Mouse (Mus musculus) embryonic facial prominence, embryonic 11.5 days (tissue): ENCODE data around the gene Mospd3. TPM values are rescaled to one million over a fixed set of nuclear protein-coding genes. Genes with fewer than 3 reads are reported as not detected.

ENCODE experiments used
- ATAC-seq: fragments of 200-750 bp; cut with Nextera tagmentation; replicated peaks from 2 replicates; pipeline ENCODE4 v1.8.0; 2017; ENCODE audit warnings: low read depth; ENCODE audit not compliant: insufficient number of reproducible peaks, low FRiP score, low TSS enrichment
- DNase-seq: peaks from one replicate; pipeline ENCODE4 v3.0.0-alpha.2; 2015; ENCODE audit warnings: low spot score
- H3K27ac ChIP-seq: fragments of 300-500 bp; sonication (generic); replicated peaks from 2 replicates; pipeline ENCODE4 v1.5.1; 2014; ENCODE audit warnings: mild to moderate bottlenecking, low read depth, low read length, control low read depth
- H3K27me3 ChIP-seq: fragments of 300-500 bp; sonication (generic); 2 replicates; pipeline ENCODE4 v1.6.1; 2014; ENCODE audit warnings: mild to moderate bottlenecking, low read length, moderate library complexity, mixed read lengths; ENCODE audit not compliant: control insufficient read depth, insufficient read depth
- H3K36me3 ChIP-seq: fragments of 300-500 bp; sonication (generic); replicated peaks from 2 replicates; pipeline ENCODE4 v1.6.1; 2014; ENCODE audit warnings: low read depth, mild to moderate bottlenecking, low read length, moderate library complexity, mixed read lengths; ENCODE audit not compliant: control insufficient read depth, insufficient read depth
- H3K4me1 ChIP-seq: fragments of 300-500 bp; sonication (generic); 2 replicates; pipeline ENCODE4 v1.6.1; 2014; ENCODE audit warnings: low read length, mixed read lengths; ENCODE audit not compliant: control insufficient read depth, insufficient read depth
- H3K4me2 ChIP-seq: fragments of 300-500 bp; sonication (generic); 2 replicates; pipeline ENCODE4 v1.6.1; 2014; ENCODE audit warnings: low read depth, mild to moderate bottlenecking, control low read depth, low read length, moderate library complexity
- H3K4me3 ChIP-seq: fragments of 300-500 bp; sonication (generic); 2 replicates; pipeline ENCODE4 v1.5.1; 2014; ENCODE audit warnings: low read depth, low read length, control low read depth
- H3K9ac ChIP-seq: fragments of 300-500 bp; sonication (generic); replicated peaks from 2 replicates; pipeline ENCODE4 v1.6.1; 2014; ENCODE audit warnings: mild to moderate bottlenecking, control low read depth, low read length
- H3K9me3 ChIP-seq: fragments of 300-500 bp; sonication (generic); replicated peaks from 2 replicates; pipeline ENCODE4 v1.6.1; 2016; ENCODE audit warnings: mild to moderate bottlenecking, low read length, inconsistent platforms, mixed read lengths; ENCODE audit not compliant: control insufficient read depth
- WGBS: fragments of 180-500 bp; shearing (Covaris S2); extraction: QIAGEN DNeasy Blood & Tissue Kit; methylation state at CpG from one replicate; pipeline ENCODE4 v1.1.7; 2014; 5-methylcytosine and 5-hydroxymethylcytosine counted together
- polyA plus RNA-seq: library from polyadenylated mRNA; unstranded; fragments of >200 nt; fragmentation: Nextera tagmentation; extraction: Ambion mirVana; gene quantifications from 2 replicates; pipeline ENCODE4 v1.2.1, GENCODE M21; 2014

The Mospd3 gene
- polyA plus RNA-seq, 1 experiment from 2014 or later, result 17.4 TPM

- DNase-seq, result peak; percentile 77
- Histone ChIP-seq H3K9me3 (no peaks in the 10 kb centered on the region), H3K4me3 (no peak overlapping the region), H3K36me3 (no peaks in the 10 kb centered on the region), H3K4me2 (no peak overlapping the region), H3K27me3 (0 out of 2 replicates have a peak, but pooled peaks cover 3% of the 10 kb centered on the region), H3K27ac (no peak overlapping the region), H3K4me1 (peaks cover 5% of the 10 kb centered on the region; the same call in 1 of the 2 replicates), H3K9ac (no peak overlapping the region)
- 36% methylated on average over 8 of the region's 8 CpGs for WGBS
- no peak for ATAC-seq
Measured at GRCm38 (mm10) chr5:137584976-137585375, 15.9 kb downstream of the Mospd3 start.

GRCm38 (mm10) chr5:137583670-137584169 is 17.1 kb downstream of the Mospd3 start:
- peak overlapping the region; percentile 41 for H3K9ac ChIP-seq
- H3K9me3 ChIP-seq, result no peaks in the 10 kb centered on the region
- H3K36me3 ChIP-seq, result no peaks in the 10 kb centered on the region
- peak overlapping the region; percentile 23 for H3K4me3 ChIP-seq
- no peak overlapping the region for H3K27ac ChIP-seq
- 0 out of 2 replicates have a peak, but pooled peaks cover 3% of the 10 kb centered on the region for H3K27me3 ChIP-seq
- ATAC-seq, result peak; percentile 47
- H3K4me2 ChIP-seq, result peak overlapping the region; percentile 67
- peaks cover 5% of the 10 kb centered on the region; the same call in 1 of the 2 replicates for H3K4me1 ChIP-seq
- WGBS, result 11% methylated on average over 27 of the region's 27 CpGs
- peak; percentile 69 for DNase-seq

GRCm38 (mm10) chr5:137582702-137583101 is 18.2 kb downstream of the Mospd3 start:
- 27% methylated on average over 8 of the region's 8 CpGs for WGBS
- H3K27ac ChIP-seq, result no peak overlapping the region
- DNase-seq (no peak), ATAC-seq (no peak)
- H3K9ac ChIP-seq, result no peak overlapping the region
- H3K36me3 ChIP-seq, result no peaks in the 10 kb centered on the region
- no peak overlapping the region for H3K4me3 ChIP-seq
- no peaks in the 10 kb centered on the region for H3K9me3 ChIP-seq
- H3K27me3 ChIP-seq, result 0 out of 2 replicates have a peak, but pooled peaks cover 3% of the 10 kb centered on the region
- peaks cover 5% of the 10 kb centered on the region; the same call in 1 of the 2 replicates for H3K4me1 ChIP-seq
- H3K4me2 ChIP-seq, result no peak overlapping the region

GRCm38 (mm10) chr5:137580246-137580645 is 20.6 kb downstream of the Mospd3 start:
- Histone ChIP-seq H3K27ac (no peak overlapping the region), H3K4me2 (no peak overlapping the region), H3K4me1 (peaks cover 5% of the 10 kb centered on the region; the same call in 1 of the 2 replicates), H3K9ac (no peak overlapping the region), H3K36me3 (no peaks in the 10 kb centered on the region), H3K4me3 (no peak overlapping the region), H3K27me3 (0 out of 2 replicates have a peak, but pooled peaks cover 3% of the 10 kb centered on the region), H3K9me3 (no peaks in the 10 kb centered on the region)
- DNase-seq (no peak), ATAC-seq (no peak)
- 81% methylated on average over 6 of the region's 6 CpGs for WGBS

- Histone ChIP-seq H3K9me3 (no peaks in the 10 kb centered on the region), H3K9ac (peak overlapping the region; percentile 44), H3K27me3 (no peaks in the 10 kb centered on the region), H3K4me2 (peak overlapping the region; percentile 51), H3K27ac (no peak overlapping the region), H3K36me3 (no peaks in the 10 kb centered on the region), H3K4me3 (peak overlapping the region; percentile 10; the same call in 1 of the 2 replicates), H3K4me1 (no peaks in the 10 kb centered on the region)
- DNase-seq (peak; percentile 49), ATAC-seq (no peak)
- 4% methylated on average over 27 of the region's 27 CpGs for WGBS
Measured at GRCm38 (mm10) chr5:137574470-137574901, 26.4 kb downstream of the Mospd3 start.

GRCm38 (mm10) chr5:137570691-137571586 is 29.9 kb downstream of the Mospd3 start:
- Histone ChIP-seq H3K4me1 (no peaks in the 10 kb centered on the region), H3K27ac (no peak overlapping the region), H3K9me3 (no peaks in the 10 kb centered on the region), H3K36me3 (no peaks in the 10 kb centered on the region), H3K27me3 (no peaks in the 10 kb centered on the region), H3K9ac (no peak overlapping the region), H3K4me2 (no peak overlapping the region), H3K4me3 (no peak overlapping the region)
- DNase-seq (no peak), ATAC-seq (no peak)
- WGBS, result 77% methylated on average over 17 of the region's 17 CpGs

GRCm38 (mm10) chr5:137570181-137570580 is 30.7 kb downstream of the Mospd3 start:
- H3K4me1 ChIP-seq, result no peaks in the 10 kb centered on the region
- ATAC-seq, result no peak

GRCm38 (mm10) chr5:137569665-137570064 is 31.2 kb downstream of the Mospd3 start, which contains the start of gene Tfr2:
Gene Tfr2, plus strand, starts transcription at chr5:137569840.
- no peak within 1 kb of the TSS for H3K27ac ChIP-seq
- no peaks in the 10 kb centered on the region for H3K27me3 ChIP-seq
- H3K9ac ChIP-seq, result no peak within 1 kb of the TSS
- no peak for ATAC-seq
- H3K9me3 ChIP-seq, result no peaks in the 10 kb centered on the region
- WGBS, result 36% methylated on average over 9 of the region's 9 CpGs
- no peaks in the 10 kb centered on the region for H3K4me1 ChIP-seq
- 0 out of 2 replicates have a peak within 1 kb of the TSS, but pooled peaks have one; percentile 10 for H3K4me2 ChIP-seq
- DNase-seq, result no peak
- H3K36me3 ChIP-seq, result no peaks in the 10 kb centered on the region
- no peak within 1 kb of the TSS for H3K4me3 ChIP-seq

More at GRCm38 (mm10) chr5:137570181-137570580, 30.7 kb downstream of the Mospd3 start:
- H3K27ac ChIP-seq, result no peak overlapping the region
- H3K4me3 ChIP-seq, result no peak overlapping the region
- H3K9me3 ChIP-seq, result no peaks in the 10 kb centered on the region
- DNase-seq, result no peak
- H3K9ac ChIP-seq, result no peak overlapping the region
- H3K36me3 ChIP-seq, result no peaks in the 10 kb centered on the region
- no peaks in the 10 kb centered on the region for H3K27me3 ChIP-seq
- H3K4me2 ChIP-seq, result no peak overlapping the region
- WGBS, result 59% methylated on average over 7 of the region's 7 CpGs
